Mouse (Mus musculus): Measurements from ENCODE around the gene Lmbr1l. TPM values are rescaled to one million over a fixed set of nuclear protein-coding genes. Genes with fewer than 3 reads are reported as not detected.

Gene Lmbr1l
- total and polyA plus RNA-seq, 3 experiments = 7.0 to 17.3 TPM; not detected in 1

DNA sequence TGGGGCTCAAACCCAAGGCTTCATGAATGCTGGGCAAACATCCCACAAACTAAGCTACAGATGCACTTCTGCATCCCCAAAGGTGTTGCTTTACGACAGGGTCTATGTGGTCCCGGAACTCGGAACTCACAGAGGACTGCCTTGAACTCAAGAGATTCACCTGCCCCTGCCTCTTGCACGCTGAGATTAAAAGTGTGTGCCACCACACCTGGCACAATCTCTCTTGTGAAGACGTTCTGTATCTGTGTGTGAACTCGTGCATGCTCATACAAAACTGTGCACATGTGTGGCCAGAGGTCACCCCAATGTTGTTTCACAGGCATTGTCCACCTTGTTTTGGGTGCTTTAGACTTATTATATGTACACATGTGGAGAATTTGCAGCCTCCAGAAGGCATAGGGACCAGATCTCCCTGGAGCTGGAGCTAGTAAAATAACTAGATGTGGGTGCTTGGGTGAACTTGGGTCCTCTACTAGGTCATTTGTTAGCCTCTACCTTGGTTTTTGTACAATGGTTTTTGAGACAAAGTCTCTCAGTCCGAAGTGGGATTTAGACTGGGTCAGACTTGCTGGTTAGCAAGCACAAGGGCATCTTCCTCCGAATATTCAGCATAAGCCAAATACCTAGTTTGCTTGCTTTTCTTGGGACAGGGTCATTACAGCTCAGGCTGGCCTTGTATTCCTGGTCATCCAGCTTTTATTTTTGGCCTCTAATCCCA, 12.1 kb upstream of the Lmbr1l start (continued):
- no peak for TF ChIP-seq EP300 (IDR thresholded peaks at IDR 0.05; ENCODE audit: low read depth in 1 of 2, low read length in 2 of 2)
- no peak for TF ChIP-seq UBTF (IDR thresholded peaks at IDR 0.05; ENCODE audit: borderline replicate concordance, insufficient read depth, low read depth, low read length)
- peak; percentile 74; the same call in 1 of the 2 replicates for TF ChIP-seq ZMIZ1 (IDR thresholded peaks at IDR 0.05; ENCODE audit: low read depth, low read length)

DNA sequence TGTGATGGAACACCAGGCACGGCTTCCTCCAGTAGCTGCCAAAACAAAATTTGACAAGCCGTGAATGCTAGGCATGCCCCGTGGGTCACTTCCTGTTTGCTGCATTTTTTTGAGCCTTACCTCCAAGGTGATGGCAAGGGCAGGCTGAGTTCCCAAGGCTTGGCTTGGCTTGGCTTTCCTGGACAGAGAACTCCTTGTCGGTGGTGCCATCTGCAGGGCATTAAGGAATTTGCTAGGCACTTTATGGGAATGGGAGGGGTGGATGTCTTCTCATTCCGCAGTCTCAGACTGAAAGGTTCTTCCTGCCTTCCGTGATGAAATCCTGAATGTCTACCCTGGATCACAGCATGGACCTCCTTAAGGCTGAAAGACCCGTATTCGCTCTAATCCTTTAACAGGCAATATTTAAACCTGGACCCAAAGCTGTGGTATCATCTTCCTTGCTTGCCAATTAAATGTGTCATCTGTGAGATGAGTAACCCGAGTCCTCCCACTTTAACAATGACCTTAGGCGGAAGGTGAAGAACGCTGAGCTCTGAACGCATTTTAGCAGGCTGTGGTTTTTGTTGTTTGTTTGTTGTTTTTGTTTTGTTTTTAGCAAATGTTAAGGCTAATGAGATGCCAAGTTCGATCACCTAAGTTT, 10.7 kb upstream of the Lmbr1l start:
- Histone ChIP-seq H3K4me3 (ENCODE audit: control insufficient read depth in 1 of 2, insufficient read depth in 1 of 2, low read depth in 2 of 2, low read length in 2 of 2) (no peak overlapping the region), H3K79me2 (ENCODE audit: control insufficient read depth, insufficient read depth, low read length, poor library complexity) (peaks cover 8% of the 10 kb centered on the region), H3K9ac (ENCODE audit: control insufficient read depth, low read depth, low read length, poor library complexity, severe bottlenecking) (no peak overlapping the region), H3K4me1 (ENCODE audit: control insufficient read depth in 1 of 2, insufficient read depth in 2 of 2, low read length in 2 of 2) (no peaks in the 10 kb centered on the region), H3K9me3 (replicated peaks; ENCODE audit: insufficient read depth, low read length) (no peaks in the 10 kb centered on the region), H3K36me3 (ENCODE audit: control insufficient read depth in 1 of 2, insufficient read depth in 2 of 2, low read length in 2 of 2) (peaks cover 2 to 3% of the 10 kb centered on the region in 2 experiments; a peak in 2 of 4 replicates), H3K27ac (ENCODE audit: control insufficient read depth, low read depth, low read length) (no peak overlapping the region), H3K27me3 (ENCODE audit: control insufficient read depth in 1 of 2, insufficient read depth in 2 of 2, low read length in 2 of 2) (no peaks in the 10 kb centered on the region)
- DNase-seq (ENCODE audit: low read depth, low spot score) = peak; percentile 47
- TF ChIP-seq SMC3 (IDR thresholded peaks at IDR 0.05; ENCODE audit: low read depth, low read length) (peak; percentile 37), CTCF (IDR thresholded peaks at IDR 0.05 in 2 of 3, conservative IDR thresholded peaks at IDR 0.05 in 1 of 3; ENCODE audit: control insufficient read depth in 1 of 3, insufficient read depth in 1 of 3, low read depth in 2 of 3, low read length in 3 of 3, poor library complexity in 1 of 3, severe bottlenecking in 1 of 3) (peak; percentile 26 to 53 (median 29); a peak in 4 of 6 replicates), TCF12 (IDR thresholded peaks at IDR 0.05; ENCODE audit: low read depth, low read length) (no peak), NRF1 (IDR thresholded peaks at IDR 0.05; ENCODE audit: insufficient read depth, low read depth, low read length, poor library complexity, severe bottlenecking) (0 out of 2 replicates have a peak, but pooled peaks have one; percentile 22), NELFE (IDR thresholded peaks at IDR 0.05; ENCODE audit: low read depth, low read length) (no peak), CHD2 (IDR thresholded peaks at IDR 0.05; ENCODE audit: low read length) (no peak)

DNA sequence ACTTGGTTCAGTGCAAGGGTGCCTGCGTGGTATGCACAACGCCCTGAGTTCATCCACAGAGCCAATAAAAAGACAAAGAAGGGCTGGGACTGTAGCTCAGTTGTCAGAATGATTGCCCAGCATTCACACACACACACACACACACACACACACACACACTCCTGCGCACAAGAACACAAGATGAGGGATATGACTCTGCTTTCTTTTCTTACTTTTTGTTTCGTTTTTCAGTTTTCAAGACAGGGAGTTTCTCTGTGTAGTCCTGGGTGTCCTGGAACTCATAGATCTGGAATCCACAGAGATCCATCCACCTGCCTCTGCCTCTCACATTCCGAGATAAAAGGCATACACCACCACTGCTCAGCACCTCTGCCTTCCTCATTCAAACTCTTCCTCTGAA, 9.5 kb upstream of the Lmbr1l start:
- TF ChIP-seq GABPA (IDR thresholded peaks at IDR 0.05; ENCODE audit: low read depth, low read length) (no peak), USF2 (IDR thresholded peaks at IDR 0.05; ENCODE audit: borderline replicate concordance in 1 of 2, insufficient read depth in 1 of 2, low read depth in 1 of 2, low read length in 2 of 2) (no peak), SMC3 (IDR thresholded peaks at IDR 0.05; ENCODE audit: low read depth, low read length) (no peak), CHD1 (IDR thresholded peaks at IDR 0.05; ENCODE audit: low read depth, low read length) (no peak), MAZ (IDR thresholded peaks at IDR 0.05; ENCODE audit: low read depth, low read length) (no peak), NRF1 (IDR thresholded peaks at IDR 0.05; ENCODE audit: insufficient read depth, low read depth, low read length, poor library complexity, severe bottlenecking) (no peak), POLR2AphosphoS5 (IDR thresholded peaks at IDR 0.05; ENCODE audit: borderline replicate concordance, low read depth, low read length) (no peak), MEF2A (IDR thresholded peaks at IDR 0.05; ENCODE audit: extremely low read depth, insufficient replicate concordance, low read depth, low read length, poor library complexity, severe bottlenecking) (no peak), MAFK (IDR thresholded peaks at IDR 0.05; ENCODE audit: borderline replicate concordance, low read depth, low read length) (no peak), CTCF (IDR thresholded peaks at IDR 0.05 in 2 of 3, conservative IDR thresholded peaks at IDR 0.05 in 1 of 3; ENCODE audit: control insufficient read depth in 1 of 3, insufficient read depth in 1 of 3, low read depth in 2 of 3, low read length in 3 of 3, poor library complexity in 1 of 3, severe bottlenecking in 1 of 3) (no peak), MYC (IDR thresholded peaks at IDR 0.05; ENCODE audit: low read depth, low read length) (no peak), GATA1 (IDR thresholded peaks at IDR 0.05; ENCODE audit: low read depth, low read length) (no peak), ZMIZ1 (IDR thresholded peaks at IDR 0.05; ENCODE audit: low read depth, low read length) (no peak), MXI1 (IDR thresholded peaks at IDR 0.05; ENCODE audit: low read depth, low read length) (no peak), HCFC1 (IDR thresholded peaks at IDR 0.05; ENCODE audit: low read depth, low read length) (no peak), ZKSCAN1 (IDR thresholded peaks at IDR 0.05; ENCODE audit: low read depth, low read length) (no peak), RAD21 (IDR thresholded peaks at IDR 0.05; ENCODE audit: low read depth, low read length) (no peak), TCF12 (IDR thresholded peaks at IDR 0.05; ENCODE audit: low read depth, low read length) (no peak), POLR2AphosphoS2 (IDR thresholded peaks at IDR 0.05; ENCODE audit: low read length) (no peak), ETS1 (IDR thresholded peaks at IDR 0.05; ENCODE audit: low read depth, low read length) (no peak)
- H3K27ac ChIP-seq (ENCODE audit: control insufficient read depth, low read depth, low read length) = no peak overlapping the region
- no peaks in the 10 kb centered on the region for H3K9me3 ChIP-seq (replicated peaks; ENCODE audit: insufficient read depth, low read length)
- no peak overlapping the region for H3K9ac ChIP-seq (ENCODE audit: control insufficient read depth, low read depth, low read length, poor library complexity, severe bottlenecking)
- peaks cover 0 to 4% of the 10 kb centered on the region in 2 experiments; a peak in 2 of 4 replicates for H3K36me3 ChIP-seq (ENCODE audit: control insufficient read depth in 1 of 2, insufficient read depth in 2 of 2, low read length in 2 of 2)
- peaks cover 3 to 5% of the 10 kb centered on the region in 2 experiments; a peak in 2 of 4 replicates for H3K4me1 ChIP-seq (ENCODE audit: control insufficient read depth in 1 of 2, insufficient read depth in 2 of 2, low read length in 2 of 2)
- H3K79me2 ChIP-seq (ENCODE audit: control insufficient read depth, insufficient read depth, low read length, poor library complexity) = no peaks in the 10 kb centered on the region
- DNase-seq (ENCODE audit: low read depth, low spot score) = no peak
- H3K4me3 ChIP-seq (ENCODE audit: control insufficient read depth in 1 of 2, insufficient read depth in 1 of 2, low read depth in 2 of 2, low read length in 2 of 2) = no peak overlapping the region
- no peaks in the 10 kb centered on the region for H3K27me3 ChIP-seq (ENCODE audit: control insufficient read depth in 1 of 2, insufficient read depth in 2 of 2, low read length in 2 of 2)

Data from MEL (cell line).